23 mouse cellular contexts compared by ENCODE assay signal in genomic region chr12:108174606-108175505, GRCm38 (mm10). TPM values are rescaled to one million over a fixed set of nuclear protein-coding genes. Genes with fewer than 3 reads are reported as not detected.
DNase-seq lines count a peak whose midpoint lies in the region; ATAC-seq and TF ChIP-seq lines count a peak whose summit lies in the region.
"Had no signal": no experiment of that assay in that cellular context is flagged by ENCODE, and none has a peak within 500 bp of the region (broad histone marks: within the 10 kb centered on the region; RNA-seq: fewer than 3 reads in every experiment).

No protein-coding gene starts in this region.

- peak overlapping the region; percentile 38 for H3K4me2 ChIP-seq in liver, embryonic 15.5 days
- H3K4me2 ChIP-seq in lung, postnatal 0 days (replicated peaks; ENCODE audit: low read depth, low read length) = no peak overlapping the region
- H3K4me2 ChIP-seq: embryonic facial prominence, embryonic 15.5 days; heart, embryonic 12.5 days; limb, embryonic 15.5 days; midbrain, embryonic 11.5 days had no signal

- no peaks in the 10 kb centered on the region for H3K36me3 ChIP-seq in liver, embryonic 15.5 days (replicated peaks)
- H3K36me3 ChIP-seq in lung, postnatal 0 days (ENCODE audit: insufficient read depth, low read length) = no peaks in the 10 kb centered on the region
- H3K36me3 ChIP-seq: embryonic facial prominence, embryonic 15.5 days; heart, embryonic 12.5 days; hindbrain, embryonic 10.5 days; limb, embryonic 15.5 days had no signal

- WGBS in liver, embryonic 15.5 days (ENCODE audit: insufficient replicate concordance) = 67% methylated on average over 8 of the region's 8 CpGs
- 60% methylated on average over 8 of the region's 8 CpGs for WGBS in lung, postnatal 0 days

- no peak overlapping the region for H3K9ac ChIP-seq in liver, embryonic 15.5 days
- H3K9ac ChIP-seq in lung, postnatal 0 days (replicated peaks; ENCODE audit: low read depth) = no peak overlapping the region
- H3K9ac ChIP-seq: embryonic facial prominence, embryonic 15.5 days; heart, embryonic 12.5 days; limb, embryonic 15.5 days had no signal

- no peaks in the 10 kb centered on the region for H3K9me3 ChIP-seq in liver, embryonic 15.5 days (replicated peaks)
- no peaks in the 10 kb centered on the region for H3K9me3 ChIP-seq in lung, postnatal 0 days (ENCODE audit: low read length)
- H3K9me3 ChIP-seq: embryonic facial prominence, embryonic 15.5 days; heart, embryonic 12.5 days; hindbrain, embryonic 10.5 days; limb, embryonic 15.5 days had no signal

- H3K27ac ChIP-seq in liver, embryonic 15.5 days (replicated peaks) = peak overlapping the region; percentile 41
- no peak overlapping the region for H3K27ac ChIP-seq in lung, postnatal 0 days (ENCODE audit: low read length)
- H3K27ac ChIP-seq: embryonic facial prominence, embryonic 15.5 days; hindbrain, embryonic 10.5 days; limb, embryonic 15.5 days had no signal

- H3K4me3 ChIP-seq in liver, embryonic 15.5 days (replicated peaks) = 0 out of 2 replicates have a peak overlapping the region, but pooled peaks have one; percentile 2
- H3K4me3 ChIP-seq in lung, postnatal 0 days (ENCODE audit: low read depth, low read length) = no peak overlapping the region
- H3K4me3 ChIP-seq: embryonic facial prominence, embryonic 15.5 days; heart, embryonic 12.5 days; hindbrain, embryonic 10.5 days; limb, embryonic 15.5 days had no signal

- TF ChIP-seq EP300 in lung, postnatal 0 days (IDR thresholded peaks at IDR 0.05) = no peak

- peaks cover 68% of the 10 kb centered on the region for H3K4me1 ChIP-seq in liver, embryonic 15.5 days (replicated peaks)
- peaks cover 21% of the 10 kb centered on the region; the same call in 1 of the 2 replicates for H3K4me1 ChIP-seq in lung, postnatal 0 days (ENCODE audit: insufficient read depth, low read depth, low read length)

- no peak for TF ChIP-seq CTCF in lung, postnatal 0 days (IDR thresholded peaks at IDR 0.05)

- ATAC-seq in liver, embryonic 15.5 days (ENCODE audit: insufficient read depth) = no peak
- no peak for ATAC-seq in lung, postnatal 0 days
- ATAC-seq: forebrain, embryonic 14.5 days; hindbrain, embryonic 16.5 days had no signal

- peak; percentile 16 for DNase-seq in kidney, adult 18-20 months
- DNase-seq in kidney, postnatal 10 days = no peak
- peak; percentile 31 for DNase-seq in A20 (ENCODE audit: low read depth, low spot score)
- peak; percentile 46 for DNase-seq in induced T-regulatory cell, adult 2 months (ENCODE audit: low read depth)
- no peak for DNase-seq in lung, postnatal 0 days (ENCODE audit: low spot score)
- DNase-seq in B cell, adult 2 months = no peak
- DNase-seq: adrenal gland, postnatal 10 days; cerebellum, adult 9-10 months; gastrocnemius, postnatal 10 days; heart, adult 11 months; heart, postnatal 10 days; layer of hippocampus, adult 9-11 months; left cerebral cortex, postnatal 4 days; lung, postnatal 14 days; thymus, postnatal 14 days had no signal

- no peaks in the 10 kb centered on the region for H3K27me3 ChIP-seq in liver, embryonic 15.5 days
- no peaks in the 10 kb centered on the region for H3K27me3 ChIP-seq in lung, postnatal 0 days (replicated peaks; ENCODE audit: insufficient read depth, low read length)
- H3K27me3 ChIP-seq: embryonic facial prominence, embryonic 15.5 days; heart, embryonic 12.5 days; limb, embryonic 15.5 days had no signal

RNA-seq across cellular contexts. Expression of gene Setd3, which starts 4.3 kb away (rescaled TPM):
- 53.8 and 56.0 TPM in 2 replicates for polyA plus RNA-seq in liver, embryonic 15.5 days (2015; fragmentation: Nextera tagmentation; extraction: Ambion mirVana)
- 60.3 and 71.9 TPM in 2 replicates for polyA plus RNA-seq in lung, postnatal 0 days (2015; fragmentation: Nextera tagmentation; extraction: Ambion mirVana)

RNA-seq across cellular contexts. Expression of gene Ccnk, which starts 4.5 kb away (rescaled TPM):
- polyA plus RNA-seq in liver, embryonic 15.5 days (2015; fragmentation: Nextera tagmentation; extraction: Ambion mirVana) = 1.4 and 1.7 TPM in 2 replicates
- 2.0 and 2.5 TPM in 2 replicates for polyA plus RNA-seq in lung, postnatal 0 days (2015; fragmentation: Nextera tagmentation; extraction: Ambion mirVana)

Comparison
In these comparisons a context has a peak if more than half of its experiments do, and no peak if none do; other contexts are left out.
1. DNase-seq: peak in kidney, adult 18-20 months (single experiment), A20 (single experiment) and induced T-regulatory cell, adult 2 months (single experiment); none in kidney, postnatal 10 days (single experiment), lung, postnatal 0 days (single experiment) and B cell, adult 2 months (0 of 2).